Mouse (Mus musculus): ENCODE measurements at regions not wholly inside any gene's neighbourhood (a gene's known extent, or its start where the extent isn't known, plus 50 kb on each side); places are given as distances from the start of the nearest gene placed in this dataset.

- Histone ChIP-seq H3K36me3 (ENCODE audit: control insufficient read depth, insufficient read depth, low read length, poor library complexity, severe bottlenecking) (peaks cover 4% of the 10 kb centered on the region; the same call in 1 of the 2 replicates), H3K9me3 (ENCODE audit: control insufficient read depth, insufficient read depth, low read depth, low read length) (no peaks in the 10 kb centered on the region), H3K27ac (ENCODE audit: insufficient read depth, low read depth, low read length, poor library complexity, severe bottlenecking) (no peak overlapping the region), H3K4me3 (ENCODE audit: insufficient read depth in 1 of 2, low read depth in 1 of 2, low read length in 2 of 2, poor library complexity in 1 of 2, severe bottlenecking in 1 of 2) (no peak overlapping the region), H3K9ac (ENCODE audit: insufficient read depth, low read depth, low read length, poor library complexity, severe bottlenecking) (no peak overlapping the region), H3K4me1 (ENCODE audit: control insufficient read depth in 2 of 2, insufficient read depth in 2 of 2, low read length in 2 of 2, poor library complexity in 1 of 2) (0 out of 4 replicates have a peak, but pooled peaks cover 2 to 3% of the 10 kb centered on the region in 2 experiments)
- in situ Hi-C loops (cut with MboI; ENCODE audit: low sequenced_read_pairs in 2 of 2, unreplicated experiment in 2 of 2), result no loop called here
- no peak for DNase-seq (ENCODE audit: low read depth, low spot score)
- TF ChIP-seq ZC3H11A (IDR thresholded peaks at IDR 0.05; ENCODE audit: borderline replicate concordance, low read depth, low read length), result no peak
- no peak for TF ChIP-seq ZNF384 (IDR thresholded peaks at IDR 0.05; ENCODE audit: low read depth, low read length)
- no peak for TF ChIP-seq MAFK (IDR thresholded peaks at IDR 0.05; ENCODE audit: insufficient read depth, low read depth, low read length)
- TF ChIP-seq HCFC1 (IDR thresholded peaks at IDR 0.05; ENCODE audit: borderline replicate concordance, insufficient read depth, low read length), result no peak
- TF ChIP-seq CHD2 (IDR thresholded peaks at IDR 0.05; ENCODE audit: low read depth, low read length), result no peak
Measured at GRCm38 (mm10) chr2:166433655-166434333, 278.3 kb upstream of the Sulf2 start.

- no peak overlapping the region for H3K4me3 ChIP-seq (ENCODE audit: insufficient read depth in 1 of 2, low read depth in 1 of 2, low read length in 2 of 2, poor library complexity in 1 of 2, severe bottlenecking in 1 of 2)
- in situ Hi-C loops (cut with MboI; ENCODE audit: low sequenced_read_pairs in 2 of 2, unreplicated experiment in 2 of 2), result no loop called here
- H3K9ac ChIP-seq (ENCODE audit: insufficient read depth, low read depth, low read length, poor library complexity, severe bottlenecking), result no peak overlapping the region
- TF ChIP-seq ZNF384 (IDR thresholded peaks at IDR 0.05; ENCODE audit: low read depth, low read length) (no peak), MAFK (IDR thresholded peaks at IDR 0.05; ENCODE audit: insufficient read depth, low read depth, low read length) (no peak), HCFC1 (IDR thresholded peaks at IDR 0.05; ENCODE audit: borderline replicate concordance, insufficient read depth, low read length) (no peak), CHD2 (IDR thresholded peaks at IDR 0.05; ENCODE audit: low read depth, low read length) (no peak), ZC3H11A (IDR thresholded peaks at IDR 0.05; ENCODE audit: borderline replicate concordance, low read depth, low read length) (no peak)
- no peaks in the 10 kb centered on the region for H3K9me3 ChIP-seq (ENCODE audit: control insufficient read depth, insufficient read depth, low read depth, low read length)
- H3K36me3 ChIP-seq (ENCODE audit: control insufficient read depth, insufficient read depth, low read length, poor library complexity, severe bottlenecking), result peaks cover 4% of the 10 kb centered on the region; the same call in 1 of the 2 replicates
- 0 out of 4 replicates have a peak, but pooled peaks cover 0 to under 1% of the 10 kb centered on the region in 2 experiments for H3K4me1 ChIP-seq (ENCODE audit: control insufficient read depth in 2 of 2, insufficient read depth in 2 of 2, low read length in 2 of 2, poor library complexity in 1 of 2)
- no peak for DNase-seq (ENCODE audit: low read depth, low spot score)
- no peak overlapping the region for H3K27ac ChIP-seq (ENCODE audit: insufficient read depth, low read depth, low read length, poor library complexity, severe bottlenecking)
Measured at GRCm38 (mm10) chr2:166432948-166433654, 277.6 kb upstream of the Sulf2 start.

GRCm38 (mm10) chr2:166432531-166432930 lies 277.1 kb upstream of the Sulf2 start:
- Histone ChIP-seq H3K4me3 (ENCODE audit: insufficient read depth in 1 of 2, low read depth in 1 of 2, low read length in 2 of 2, poor library complexity in 1 of 2, severe bottlenecking in 1 of 2) (no peak overlapping the region), H3K27ac (ENCODE audit: insufficient read depth, low read depth, low read length, poor library complexity, severe bottlenecking) (no peak overlapping the region), H3K36me3 (ENCODE audit: control insufficient read depth, insufficient read depth, low read length, poor library complexity, severe bottlenecking) (peaks cover 4% of the 10 kb centered on the region; the same call in 1 of the 2 replicates), H3K9me3 (ENCODE audit: control insufficient read depth, insufficient read depth, low read depth, low read length) (no peaks in the 10 kb centered on the region), H3K4me1 (ENCODE audit: control insufficient read depth in 2 of 2, insufficient read depth in 2 of 2, low read length in 2 of 2, poor library complexity in 1 of 2) (no peaks in the 10 kb centered on the region), H3K9ac (ENCODE audit: insufficient read depth, low read depth, low read length, poor library complexity, severe bottlenecking) (no peak overlapping the region)
- TF ChIP-seq CHD2 (IDR thresholded peaks at IDR 0.05; ENCODE audit: low read depth, low read length), result no peak
- TF ChIP-seq HCFC1 (IDR thresholded peaks at IDR 0.05; ENCODE audit: borderline replicate concordance, insufficient read depth, low read length), result no peak
- no peak for TF ChIP-seq ZC3H11A (IDR thresholded peaks at IDR 0.05; ENCODE audit: borderline replicate concordance, low read depth, low read length)
- TF ChIP-seq ZNF384 (IDR thresholded peaks at IDR 0.05; ENCODE audit: low read depth, low read length), result no peak
- TF ChIP-seq MAFK (IDR thresholded peaks at IDR 0.05; ENCODE audit: insufficient read depth, low read depth, low read length), result no peak
- in situ Hi-C loops (cut with MboI; ENCODE audit: low sequenced_read_pairs in 2 of 2, unreplicated experiment in 2 of 2), result no loop called here
- DNase-seq (ENCODE audit: low read depth, low spot score), result no peak

- H3K36me3 ChIP-seq (ENCODE audit: control insufficient read depth, insufficient read depth, low read length, poor library complexity, severe bottlenecking), result peaks cover 4% of the 10 kb centered on the region; the same call in 1 of the 2 replicates
- TF ChIP-seq CHD2 (IDR thresholded peaks at IDR 0.05; ENCODE audit: low read depth, low read length) (no peak), ZNF384 (IDR thresholded peaks at IDR 0.05; ENCODE audit: low read depth, low read length) (no peak), ZC3H11A (IDR thresholded peaks at IDR 0.05; ENCODE audit: borderline replicate concordance, low read depth, low read length) (no peak), HCFC1 (IDR thresholded peaks at IDR 0.05; ENCODE audit: borderline replicate concordance, insufficient read depth, low read length) (no peak), MAFK (IDR thresholded peaks at IDR 0.05; ENCODE audit: insufficient read depth, low read depth, low read length) (no peak)
- no peak overlapping the region for H3K9ac ChIP-seq (ENCODE audit: insufficient read depth, low read depth, low read length, poor library complexity, severe bottlenecking)
- no peaks in the 10 kb centered on the region for H3K4me1 ChIP-seq (ENCODE audit: control insufficient read depth in 2 of 2, insufficient read depth in 2 of 2, low read length in 2 of 2, poor library complexity in 1 of 2)
- in situ Hi-C loops (cut with MboI; ENCODE audit: low sequenced_read_pairs in 2 of 2, unreplicated experiment in 2 of 2), result no loop called here
- no peak overlapping the region for H3K4me3 ChIP-seq (ENCODE audit: insufficient read depth in 1 of 2, low read depth in 1 of 2, low read length in 2 of 2, poor library complexity in 1 of 2, severe bottlenecking in 1 of 2)
- no peak for DNase-seq (ENCODE audit: low read depth, low spot score)
- H3K27ac ChIP-seq (ENCODE audit: insufficient read depth, low read depth, low read length, poor library complexity, severe bottlenecking), result no peak overlapping the region
- no peaks in the 10 kb centered on the region for H3K9me3 ChIP-seq (ENCODE audit: control insufficient read depth, insufficient read depth, low read depth, low read length)
Measured at GRCm38 (mm10) chr2:166429918-166430317, 274.5 kb upstream of the Sulf2 start.
